In genomic region chr19:44988321-44988720, GRCm38 (mm10) we compare ENCODE assay signal across 9 mouse cellular contexts. TPM values are rescaled to one million over a fixed set of nuclear protein-coding genes. Genes with fewer than 3 reads are reported as not detected.
DNase-seq lines count a peak whose midpoint lies in the region; ATAC-seq lines count a peak whose summit lies in the region.
"Had no signal": no experiment of that assay in that cellular context is flagged by ENCODE, and none has a peak within 500 bp of the region (broad histone marks: within the 10 kb centered on the region; RNA-seq: fewer than 3 reads in every experiment).

No protein-coding gene starts in this region.

- peak overlapping the region; percentile 69 for H3K4me3 ChIP-seq in lung, embryonic 16.5 days (ENCODE audit: low read length)
- H3K4me3 ChIP-seq in liver, embryonic 12.5 days = peak overlapping the region; percentile 59; the same call in 1 of the 2 replicates
- no peak overlapping the region; the same call in 1 of the 2 replicates for H3K4me3 ChIP-seq in stomach, embryonic 16.5 days (replicated peaks; ENCODE audit: low read length)

- no peak overlapping the region for H3K27ac ChIP-seq in lung, embryonic 16.5 days (ENCODE audit: low read length)
- H3K27ac ChIP-seq in liver, embryonic 12.5 days = no peak overlapping the region
- no peak overlapping the region for H3K27ac ChIP-seq in stomach, embryonic 16.5 days (ENCODE audit: low read length)

- 22% methylated on average over 9 of the region's 9 CpGs for WGBS in lung, embryonic 16.5 days
- WGBS in liver, embryonic 12.5 days (ENCODE audit: insufficient replicate concordance) = 44% methylated on average over 9 of the region's 9 CpGs
- 25% methylated on average over 9 of the region's 9 CpGs for WGBS in stomach, embryonic 16.5 days

- DNase-seq in cerebellum, adult 9-10 months = peak; percentile 13
- no peak for DNase-seq in cerebellum, postnatal 25 days
- no peak for DNase-seq in lung, postnatal 25 days (ENCODE audit: low spot score)
- no peak for DNase-seq in thymus, postnatal 10 days (ENCODE audit: low spot score in 2 of 2)
- DNase-seq: right cerebral cortex, postnatal 14 days had no signal

- no peaks in the 10 kb centered on the region for H3K27me3 ChIP-seq in lung, embryonic 16.5 days (ENCODE audit: control insufficient read depth, insufficient read depth, low read depth, low read length)
- H3K27me3 ChIP-seq in liver, embryonic 12.5 days (replicated peaks) = peaks cover 54% of the 10 kb centered on the region
- no peaks in the 10 kb centered on the region for H3K27me3 ChIP-seq in stomach, embryonic 16.5 days (ENCODE audit: control insufficient read depth, insufficient read depth, low read length)

- no peak for ATAC-seq in lung, embryonic 16.5 days (ENCODE audit: low read depth)
- ATAC-seq in liver, embryonic 12.5 days = no peak
- no peak for ATAC-seq in stomach, embryonic 16.5 days (ENCODE audit: insufficient read depth, low FRiP score)
- no peak for ATAC-seq in megakaryocyte-erythroid progenitor cell, adult 5-6 weeks (replicated peaks; ENCODE audit: low FRiP score, low TSS enrichment, poor library complexity, severe bottlenecking)

- peak overlapping the region; percentile 77; the same call in 1 of the 2 replicates for H3K9ac ChIP-seq in lung, embryonic 16.5 days (ENCODE audit: low read length)
- no peak overlapping the region for H3K9ac ChIP-seq in liver, embryonic 12.5 days
- H3K9ac ChIP-seq in stomach, embryonic 16.5 days (ENCODE audit: low read length) = no peak overlapping the region; the same call in 1 of the 2 replicates

- peaks cover 23% of the 10 kb centered on the region for H3K4me1 ChIP-seq in lung, embryonic 16.5 days (replicated peaks; ENCODE audit: control insufficient read depth, insufficient read depth, low read length)
- H3K4me1 ChIP-seq in liver, embryonic 12.5 days = peaks cover 42% of the 10 kb centered on the region
- peaks cover 33% of the 10 kb centered on the region for H3K4me1 ChIP-seq in stomach, embryonic 16.5 days (ENCODE audit: control insufficient read depth, insufficient read depth, low read length)

- H3K36me3 ChIP-seq in lung, embryonic 16.5 days (ENCODE audit: control insufficient read depth, insufficient read depth, low read length) = no peaks in the 10 kb centered on the region
- H3K36me3 ChIP-seq in liver, embryonic 12.5 days = peaks cover 2% of the 10 kb centered on the region; the same call in 1 of the 2 replicates
- H3K36me3 ChIP-seq in stomach, embryonic 16.5 days (ENCODE audit: control insufficient read depth, insufficient read depth, low read length) = no peaks in the 10 kb centered on the region

- no peaks in the 10 kb centered on the region for H3K9me3 ChIP-seq in lung, embryonic 16.5 days (ENCODE audit: control insufficient read depth, low read length)
- H3K9me3 ChIP-seq in liver, embryonic 12.5 days (replicated peaks) = no peaks in the 10 kb centered on the region
- H3K9me3 ChIP-seq in stomach, embryonic 16.5 days (replicated peaks; ENCODE audit: control insufficient read depth, low read length) = no peaks in the 10 kb centered on the region

- peak overlapping the region; percentile 100 for H3K4me2 ChIP-seq in lung, embryonic 16.5 days (ENCODE audit: low read depth, low read length)
- peak overlapping the region; percentile 71 for H3K4me2 ChIP-seq in liver, embryonic 12.5 days
- H3K4me2 ChIP-seq in stomach, embryonic 16.5 days (ENCODE audit: low read depth, low read length) = peak overlapping the region; percentile 100

RNA-seq across cellular contexts. Expression of gene Sema4g, which starts 0.6 kb away (rescaled TPM):
- polyA plus RNA-seq in lung, embryonic 16.5 days (2015; fragmentation: Nextera tagmentation; extraction: Ambion mirVana) = 1.3 and 1.6 TPM in 2 replicates
- polyA plus RNA-seq in liver, embryonic 12.5 days (2016; fragmentation: Nextera tagmentation; extraction: Ambion mirVana) = 2.4 TPM in 2 replicates
- polyA plus RNA-seq in stomach, embryonic 16.5 days (2015; fragmentation: Nextera tagmentation; extraction: Ambion mirVana) = 4.6 and 5.5 TPM in 2 replicates
- 1.4 TPM in 1 of 2 replicates, not detected in the other for total RNA-seq in megakaryocyte-erythroid progenitor cell, adult 5-6 weeks (2014; fragmentation: Nextera tagmentation)
- total RNA-seq in megakaryocyte-erythroid progenitor cell, adult 5-6 weeks (2017) = not detected in 2 replicates

RNA-seq across cellular contexts. Expression of gene Twnk, which starts 17.1 kb away (rescaled TPM):
- polyA plus RNA-seq in lung, embryonic 16.5 days (2015; fragmentation: Nextera tagmentation; extraction: Ambion mirVana) = 19.8 and 19.9 TPM in 2 replicates
- polyA plus RNA-seq in liver, embryonic 12.5 days (2016; fragmentation: Nextera tagmentation; extraction: Ambion mirVana) = 18.5 and 20.9 TPM in 2 replicates
- polyA plus RNA-seq in stomach, embryonic 16.5 days (2015; fragmentation: Nextera tagmentation; extraction: Ambion mirVana) = 17.1 and 17.2 TPM in 2 replicates
- total RNA-seq in megakaryocyte-erythroid progenitor cell, adult 5-6 weeks (2014; fragmentation: Nextera tagmentation) = 32.5 and 37.0 TPM in 2 replicates
- 27.1 and 32.6 TPM in 2 replicates for total RNA-seq in megakaryocyte-erythroid progenitor cell, adult 5-6 weeks (2017)

RNA-seq across cellular contexts. Expression of gene Mrpl43, which starts 17.9 kb away (rescaled TPM):
- 65.2 and 67.2 TPM in 2 replicates for polyA plus RNA-seq in lung, embryonic 16.5 days (2015; fragmentation: Nextera tagmentation; extraction: Ambion mirVana)
- 45.8 and 47.6 TPM in 2 replicates for polyA plus RNA-seq in liver, embryonic 12.5 days (2016; fragmentation: Nextera tagmentation; extraction: Ambion mirVana)
- 62.2 and 64.9 TPM in 2 replicates for polyA plus RNA-seq in stomach, embryonic 16.5 days (2015; fragmentation: Nextera tagmentation; extraction: Ambion mirVana)
- 32.2 and 48.4 TPM in 2 replicates for total RNA-seq in megakaryocyte-erythroid progenitor cell, adult 5-6 weeks (2014; fragmentation: Nextera tagmentation)
- total RNA-seq in megakaryocyte-erythroid progenitor cell, adult 5-6 weeks (2017) = 26.3 and 29.0 TPM in 2 replicates

RNA-seq across cellular contexts. Expression of gene Lzts2, which starts 25.9 kb away (rescaled TPM):
- 50.1 and 51.6 TPM in 2 replicates for polyA plus RNA-seq in lung, embryonic 16.5 days (2015; fragmentation: Nextera tagmentation; extraction: Ambion mirVana)
- polyA plus RNA-seq in liver, embryonic 12.5 days (2016; fragmentation: Nextera tagmentation; extraction: Ambion mirVana) = 18.3 and 19.6 TPM in 2 replicates
- polyA plus RNA-seq in stomach, embryonic 16.5 days (2015; fragmentation: Nextera tagmentation; extraction: Ambion mirVana) = 27.7 and 36.0 TPM in 2 replicates
- 9.0 and 10.2 TPM in 2 replicates for total RNA-seq in megakaryocyte-erythroid progenitor cell, adult 5-6 weeks (2014; fragmentation: Nextera tagmentation)
- 7.8 and 7.9 TPM in 2 replicates for total RNA-seq in megakaryocyte-erythroid progenitor cell, adult 5-6 weeks (2017)

RNA-seq across cellular contexts. Expression of gene Pdzd7, which starts 57.2 kb away (rescaled TPM):
- 0.21 and 0.33 TPM in 2 replicates for polyA plus RNA-seq in lung, embryonic 16.5 days (2015; fragmentation: Nextera tagmentation; extraction: Ambion mirVana)
- not detected in 2 replicates for polyA plus RNA-seq in liver, embryonic 12.5 days (2016; fragmentation: Nextera tagmentation; extraction: Ambion mirVana)
- polyA plus RNA-seq in stomach, embryonic 16.5 days (2015; fragmentation: Nextera tagmentation; extraction: Ambion mirVana) = 0.21 and 0.48 TPM in 2 replicates
- total RNA-seq in megakaryocyte-erythroid progenitor cell, adult 5-6 weeks (2014; fragmentation: Nextera tagmentation) = not detected in 2 replicates
- total RNA-seq in megakaryocyte-erythroid progenitor cell, adult 5-6 weeks (2017) = not detected in 2 replicates
